Mouse (Mus musculus) splenic B cell, adult 2 months (primary cell): ENCODE results near the gene Glb1l.

Experiments
- DNase-seq: peaks from one replicate; pipeline ENCODE4 v3.0.0-alpha.2; 2011; ENCODE audit warnings: low read depth, low spot score
- H3K27me3 ChIP-seq: 2 replicates; pipeline ENCODE4 v1.6.1; 2012; ENCODE audit warnings: mild to moderate bottlenecking, low read length, moderate library complexity, mixed read lengths; ENCODE audit not compliant: control insufficient read depth, poor library complexity, insufficient read depth, severe bottlenecking
- H3K36me3 ChIP-seq: 2 replicates; pipeline ENCODE4 v1.6.1; 2012; ENCODE audit warnings: mild to moderate bottlenecking, low read length, moderate library complexity, mixed read lengths; ENCODE audit not compliant: control insufficient read depth, poor library complexity, insufficient read depth, severe bottlenecking

Glb1l gene

GRCm38 (mm10) chr1:75210136-75211087 lies at the start of gene Glb1l, which contains the start of gene Stk16:
Gene Glb1l (minus strand): TSS chr1:75210813.
Gene Stk16 (plus strand): TSS chr1:75210838.
- Histone ChIP-seq H3K36me3 (peaks cover 10% of the 10 kb centered on the region; the same call in 1 of the 2 replicates), H3K27me3 (no peaks in the 10 kb centered on the region)
- peak; percentile 97 for DNase-seq

- DNase-seq = no peak
- Histone ChIP-seq H3K27me3 (no peaks in the 10 kb centered on the region), H3K36me3 (no peaks in the 10 kb centered on the region)
These were observed 45.0 kb upstream of the Glb1l start for GRCm38 (mm10) chr1:75255516-75256046.

- no peaks in the 10 kb centered on the region for H3K36me3 ChIP-seq
- DNase-seq = no peak
These were observed 44.0 kb upstream of the Glb1l start for GRCm38 (mm10) chr1:75254625-75255013.

GRCm38 (mm10) chr1:75253849-75254624 lies 43.4 kb upstream of the Glb1l start:
- H3K36me3 ChIP-seq = no peaks in the 10 kb centered on the region
- H3K27me3 ChIP-seq = no peaks in the 10 kb centered on the region
- DNase-seq = peak; percentile 90

More at GRCm38 (mm10) chr1:75254625-75255013, 44.0 kb upstream of the Glb1l start:
- H3K27me3 ChIP-seq = no peaks in the 10 kb centered on the region

GRCm38 (mm10) chr1:75253029-75253428 lies 42.4 kb upstream of the Glb1l start:
- DNase-seq = no peak
- H3K27me3 ChIP-seq = no peaks in the 10 kb centered on the region
- no peaks in the 10 kb centered on the region for H3K36me3 ChIP-seq

- Histone ChIP-seq H3K36me3 (no peaks in the 10 kb centered on the region), H3K27me3 (no peaks in the 10 kb centered on the region)
- no peak for DNase-seq
These were observed 41.7 kb upstream of the Glb1l start for GRCm38 (mm10) chr1:75252308-75252707.

GRCm38 (mm10) chr1:75251112-75251970 lies 40.7 kb upstream of the Glb1l start:
- peak; percentile 93 for DNase-seq
- Histone ChIP-seq H3K36me3 (no peaks in the 10 kb centered on the region), H3K27me3 (no peaks in the 10 kb centered on the region)

GRCm38 (mm10) chr1:75250498-75250897 lies 39.9 kb upstream of the Glb1l start:
- DNase-seq = no peak
- Histone ChIP-seq H3K36me3 (no peaks in the 10 kb centered on the region), H3K27me3 (no peaks in the 10 kb centered on the region)

GRCm38 (mm10) chr1:75248041-75248772 lies 37.6 kb upstream of the Glb1l start:
- H3K27me3 ChIP-seq = no peaks in the 10 kb centered on the region
- DNase-seq = peak; percentile 37
- H3K36me3 ChIP-seq = no peaks in the 10 kb centered on the region; the same call in 1 of the 2 replicates

GRCm38 (mm10) chr1:75247071-75247930 lies 36.7 kb upstream of the Glb1l start:
- H3K36me3 ChIP-seq = no peaks in the 10 kb centered on the region; the same call in 1 of the 2 replicates
- no peaks in the 10 kb centered on the region for H3K27me3 ChIP-seq
- no peak for DNase-seq

GRCm38 (mm10) chr1:75244836-75245235 lies 34.2 kb upstream of the Glb1l start:
- peak; percentile 61 for DNase-seq
- H3K36me3 ChIP-seq = no peaks in the 10 kb centered on the region; the same call in 1 of the 2 replicates
- H3K27me3 ChIP-seq = no peaks in the 10 kb centered on the region

- H3K36me3 ChIP-seq = peaks cover 2% of the 10 kb centered on the region; the same call in 1 of the 2 replicates
- no peaks in the 10 kb centered on the region for H3K27me3 ChIP-seq
- DNase-seq = no peak
These were observed 33.7 kb upstream of the Glb1l start for GRCm38 (mm10) chr1:75244175-75244826.
